ENCODE assay signal across 8 mouse cellular contexts in genomic region chr15:101315832-101316231, GRCm38 (mm10). TPM values are rescaled to one million over a fixed set of nuclear protein-coding genes. Genes with fewer than 3 reads are reported as not detected.
DNase-seq lines count a peak whose midpoint lies in the region; ATAC-seq and TF ChIP-seq lines count a peak whose summit lies in the region.

No protein-coding gene starts in this region.

- peak overlapping the region; percentile 54 to 59 for H3K4me3 ChIP-seq in MEL (ENCODE audit: control insufficient read depth in 1 of 2, insufficient read depth in 1 of 2, low read depth in 2 of 2, low read length in 2 of 2)
- peak overlapping the region; percentile 30 for H3K4me3 ChIP-seq in forebrain, postnatal 0 days (ENCODE audit: low read depth, low read length)
- peak overlapping the region; percentile 60 for H3K4me3 ChIP-seq in layer of hippocampus, adult 2 months
- peak overlapping the region; percentile 55 for H3K4me3 ChIP-seq in lung, adult 2 months (replicated peaks; ENCODE audit: extremely low read depth, low read depth, low read length)
- H3K4me3 ChIP-seq in neural tube, embryonic 15.5 days (replicated peaks) = peak overlapping the region; percentile 23

- TF ChIP-seq EP300 in MEL (IDR thresholded peaks at IDR 0.05; ENCODE audit: low read depth in 1 of 2, low read length in 2 of 2) = peak in 1 of 2 experiments; percentile 76; a peak in 2 of 4 replicates

- peak; percentile 96 for ATAC-seq in forebrain, postnatal 0 days
- peak; percentile 63 for ATAC-seq in neural tube, embryonic 15.5 days (ENCODE audit: low FRiP score)

- peak overlapping the region; percentile 43 for H3K4me2 ChIP-seq in forebrain, postnatal 0 days (ENCODE audit: low read depth)
- peak overlapping the region; percentile 49 for H3K4me2 ChIP-seq in neural tube, embryonic 15.5 days

- peak in 1 of 2 experiments; percentile 38; a peak in 1 of 4 replicates for TF ChIP-seq POLR2A in MEL (IDR thresholded peaks at IDR 0.05; ENCODE audit: control insufficient read depth in 1 of 2, insufficient read depth in 1 of 2, low read depth in 1 of 2, low read length in 2 of 2, poor library complexity in 1 of 2)
- TF ChIP-seq POLR2A in lung, adult 2 months (IDR thresholded peaks at IDR 0.05; ENCODE audit: borderline replicate concordance, extremely low read depth, low read depth, low read length) = peak; percentile 61; the same call in 1 of the 2 replicates

- H3K36me3 ChIP-seq in MEL (ENCODE audit: control insufficient read depth in 1 of 2, insufficient read depth in 2 of 2, low read length in 2 of 2) = peaks cover 0 to 36% of the 10 kb centered on the region in 2 experiments; a peak in 2 of 4 replicates
- H3K36me3 ChIP-seq in forebrain, postnatal 0 days (ENCODE audit: insufficient read depth) = no peaks in the 10 kb centered on the region
- no peaks in the 10 kb centered on the region for H3K36me3 ChIP-seq in neural tube, embryonic 15.5 days

- H3K27me3 ChIP-seq in MEL (ENCODE audit: control insufficient read depth in 1 of 2, insufficient read depth in 2 of 2, low read length in 2 of 2) = no peaks in the 10 kb centered on the region
- no peaks in the 10 kb centered on the region for H3K27me3 ChIP-seq in forebrain, postnatal 0 days (ENCODE audit: insufficient read depth, low read length)
- no peaks in the 10 kb centered on the region for H3K27me3 ChIP-seq in neural tube, embryonic 15.5 days (replicated peaks)

- no peaks in the 10 kb centered on the region for H3K79me2 ChIP-seq in MEL (ENCODE audit: control insufficient read depth, insufficient read depth, low read length, poor library complexity)

- TF ChIP-seq RAD21 in MEL (IDR thresholded peaks at IDR 0.05; ENCODE audit: low read depth, low read length) = peak; percentile 92

- H3K4me1 ChIP-seq in MEL (ENCODE audit: control insufficient read depth in 1 of 2, insufficient read depth in 2 of 2, low read length in 2 of 2) = peaks cover 21 to 51% of the 10 kb centered on the region in 2 experiments
- peaks cover 8% of the 10 kb centered on the region; the same call in 1 of the 2 replicates for H3K4me1 ChIP-seq in forebrain, postnatal 0 days (ENCODE audit: insufficient read depth)
- peaks cover 10% of the 10 kb centered on the region for H3K4me1 ChIP-seq in lung, adult 2 months (ENCODE audit: control insufficient read depth, insufficient read depth, low read length)
- peaks cover 10% of the 10 kb centered on the region for H3K4me1 ChIP-seq in neural tube, embryonic 15.5 days

- no peak overlapping the region for H3K27ac ChIP-seq in MEL (ENCODE audit: control insufficient read depth, low read depth, low read length)
- H3K27ac ChIP-seq in forebrain, postnatal 0 days (ENCODE audit: low read depth, low read length) = no peak overlapping the region; the same call in 1 of the 2 replicates
- H3K27ac ChIP-seq in layer of hippocampus, adult 2 months = peak overlapping the region; percentile 68
- no peak overlapping the region for H3K27ac ChIP-seq in neural tube, embryonic 15.5 days (replicated peaks)

- peak overlapping the region; percentile 46; the same call in 1 of the 2 replicates for H3K9ac ChIP-seq in MEL (ENCODE audit: control insufficient read depth, low read depth, low read length, poor library complexity, severe bottlenecking)
- 0 out of 2 replicates have a peak overlapping the region, but pooled peaks have one; percentile 35 for H3K9ac ChIP-seq in forebrain, postnatal 0 days
- no peak overlapping the region for H3K9ac ChIP-seq in neural tube, embryonic 15.5 days (replicated peaks)

- H3K9me3 ChIP-seq in MEL (replicated peaks; ENCODE audit: insufficient read depth, low read length) = no peaks in the 10 kb centered on the region
- no peaks in the 10 kb centered on the region for H3K9me3 ChIP-seq in forebrain, postnatal 0 days (ENCODE audit: low read length)
- H3K9me3 ChIP-seq in neural tube, embryonic 15.5 days (replicated peaks) = no peaks in the 10 kb centered on the region

- DNase-seq in MEL (ENCODE audit: low read depth, low spot score) = peak; percentile 97
- DNase-seq in cerebellum, adult 18-20 months = peak; percentile 70 to 75
- DNase-seq in forebrain, postnatal 0 days = peak; percentile 95
- peak; percentile 94 for DNase-seq in heart, postnatal 4 days
- DNase-seq in layer of hippocampus, adult 2 months (ENCODE audit: low spot score in 2 of 2) = peak; percentile 94
- DNase-seq in lung, adult 2 months = peak; percentile 87
- DNase-seq in testis, postnatal 10 days (ENCODE audit: low spot score) = peak; percentile 91

- TF ChIP-seq CTCF in MEL (IDR thresholded peaks at IDR 0.05 in 2 of 3, conservative IDR thresholded peaks at IDR 0.05 in 1 of 3; ENCODE audit: control insufficient read depth in 1 of 3, insufficient read depth in 1 of 3, low read depth in 2 of 3, low read length in 3 of 3, poor library complexity in 1 of 3, severe bottlenecking in 1 of 3) = peak; percentile 98 to 99 (median 99)
- TF ChIP-seq CTCF in forebrain, postnatal 0 days (IDR thresholded peaks at IDR 0.05; ENCODE audit: low read depth) = peak; percentile 95
- TF ChIP-seq CTCF in layer of hippocampus, adult 2 months (conservative IDR thresholded peaks at IDR 0.05) = peak; percentile 96
- TF ChIP-seq CTCF in lung, adult 2 months (IDR thresholded peaks at IDR 0.05; ENCODE audit: insufficient read depth, low read length) = peak; percentile 97

- 4% methylated on average over 11 of the region's 11 CpGs for WGBS in forebrain, postnatal 0 days
- WGBS in lung, adult 2 months = 3% methylated on average over 11 of the region's 11 CpGs
- WGBS in neural tube, embryonic 15.5 days = 2% methylated on average over 11 of the region's 11 CpGs

TF ChIP-seq in MEL, 35 proteins besides CTCF, POLR2A, EP300 and RAD21 (continues in another document):
- TF ChIP-seq UBTF (IDR thresholded peaks at IDR 0.05; ENCODE audit: borderline replicate concordance, insufficient read depth, low read depth, low read length) (no peak), GATA1 (IDR thresholded peaks at IDR 0.05; ENCODE audit: low read depth, low read length) (peak; percentile 13; the same call in 1 of the 2 replicates), ZC3H11A (IDR thresholded peaks at IDR 0.05; ENCODE audit: low read depth, low read length) (peak; percentile 67), MYB (IDR thresholded peaks at IDR 0.05; ENCODE audit: low read depth, low read length) (peak; percentile 57; the same call in 1 of the 2 replicates), HCFC1 (IDR thresholded peaks at IDR 0.05; ENCODE audit: low read depth, low read length) (peak; percentile 42; the same call in 1 of the 2 replicates), MAZ (IDR thresholded peaks at IDR 0.05; ENCODE audit: low read depth, low read length) (peak; percentile 86; the same call in 1 of the 2 replicates), MAX (IDR thresholded peaks at IDR 0.05; ENCODE audit: low read length) (no peak; the same call in 1 of the 2 replicates), CHD1 (IDR thresholded peaks at IDR 0.05; ENCODE audit: low read depth, low read length) (no peak), TCF12 (IDR thresholded peaks at IDR 0.05; ENCODE audit: low read depth, low read length) (peak; percentile 22; the same call in 1 of the 2 replicates), GABPA (IDR thresholded peaks at IDR 0.05; ENCODE audit: low read depth, low read length) (0 out of 2 replicates have a peak, but pooled peaks have one; percentile 28), SIN3A (IDR thresholded peaks at IDR 0.05; ENCODE audit: low read length) (peak; percentile 91), TBP (IDR thresholded peaks at IDR 0.05; ENCODE audit: low read depth, low read length) (no peak), SMC3 (IDR thresholded peaks at IDR 0.05; ENCODE audit: low read depth, low read length) (peak; percentile 87), ZNF384 (IDR thresholded peaks at IDR 0.05; ENCODE audit: low read depth, low read length) (no peak), RCOR1 (IDR thresholded peaks at IDR 0.05; ENCODE audit: low read depth, low read length) (peak; percentile 73), ELF1 (IDR thresholded peaks at IDR 0.05; ENCODE audit: low read depth, low read length) (peak; percentile 75; the same call in 1 of the 2 replicates), MYC (IDR thresholded peaks at IDR 0.05; ENCODE audit: low read depth, low read length) (peak; percentile 77), ETS1 (IDR thresholded peaks at IDR 0.05; ENCODE audit: low read depth, low read length) (peak; percentile 67; the same call in 1 of the 2 replicates)

RNA-seq across cellular contexts. Expression of gene 6030408B16Rik, which starts 22.8 kb away (rescaled TPM):
- total RNA-seq in MEL (2012; rRNA removed) = 0.07 and 0.12 TPM in 2 replicates
- under 1 TPM in 1 of 2 experiments, not detected in 1; 0.18 TPM for polyA plus RNA-seq in MEL (2012; ENCODE audit: insufficient read depth in 1 of 2, insufficient read length in 2 of 2, low read depth in 1 of 2, low replicate concordance in 2 of 2, missing spikeins in 1 of 2)
- total RNA-seq in forebrain, postnatal 0 days (2014; rRNA removed) = 0.54 and 1.00 TPM in 2 replicates
- 0.30 and 0.77 TPM in 2 replicates for polyA plus RNA-seq in forebrain, postnatal 0 days (2015; fragmentation: Nextera tagmentation; extraction: Ambion mirVana)
- total RNA-seq in heart, postnatal 4 days (2021) = 1 to 10 TPM; 4.3 to 4.6 TPM
- under 1 TPM in 1 of 2 experiments, not detected in 1; 0.54 TPM for total RNA-seq in layer of hippocampus, adult 2 months (2021)
- 35.1 and 39.4 TPM in 2 replicates for polyA plus RNA-seq in lung, adult 2 months (2012; rRNA removed)
- polyA plus RNA-seq in neural tube, embryonic 15.5 days (2015; fragmentation: Nextera tagmentation; extraction: Ambion mirVana) = 0.44 and 0.63 TPM in 2 replicates

RNA-seq across cellular contexts. Expression of gene Atg101, which starts 31.8 kb away (rescaled TPM):
- 75.5 and 90.3 TPM in 2 replicates for total RNA-seq in MEL (2012; rRNA removed)
- 10 to 100 TPM in 1 of 2 experiments, not detected in 1; 75.2 TPM for polyA plus RNA-seq in MEL (2012; ENCODE audit: insufficient read depth in 1 of 2, insufficient read length in 2 of 2, low read depth in 1 of 2, low replicate concordance in 2 of 2, missing spikeins in 1 of 2)
- 56.3 and 60.0 TPM in 2 replicates for total RNA-seq in forebrain, postnatal 0 days (2014; rRNA removed)
- 81.3 and 94.4 TPM in 2 replicates for polyA plus RNA-seq in forebrain, postnatal 0 days (2015; fragmentation: Nextera tagmentation; extraction: Ambion mirVana)
- 10 to 100 TPM; 21.7 to 23.3 TPM for total RNA-seq in heart, postnatal 4 days (2021)
- 10 to 100 TPM; 50.6 to 53.3 TPM for total RNA-seq in layer of hippocampus, adult 2 months (2021)
- 36.1 and 38.6 TPM in 2 replicates for polyA plus RNA-seq in lung, adult 2 months (2012; rRNA removed)
- 77.2 TPM in 2 replicates for polyA plus RNA-seq in neural tube, embryonic 15.5 days (2015; fragmentation: Nextera tagmentation; extraction: Ambion mirVana)

RNA-seq across cellular contexts. Expression of gene Krt80, which starts 54.1 kb away (rescaled TPM):
- not detected in 2 replicates for total RNA-seq in MEL (2012; rRNA removed)
- polyA plus RNA-seq in MEL (2012; ENCODE audit: insufficient read depth in 1 of 2, insufficient read length in 2 of 2, low read depth in 1 of 2, low replicate concordance in 2 of 2, missing spikeins in 1 of 2) = not detected
- total RNA-seq in forebrain, postnatal 0 days (2014; rRNA removed) = 0.29 TPM in 1 of 2 replicates, not detected in the other
- polyA plus RNA-seq in forebrain, postnatal 0 days (2015; fragmentation: Nextera tagmentation; extraction: Ambion mirVana) = 0.16 and 0.23 TPM in 2 replicates
- total RNA-seq in heart, postnatal 4 days (2021) = 10 to 100 TPM; 10.1 to 11.2 TPM
- under 1 TPM; 0.12 to 0.18 TPM for total RNA-seq in layer of hippocampus, adult 2 months (2021)
- polyA plus RNA-seq in lung, adult 2 months (2012; rRNA removed) = 130 and 155 TPM in 2 replicates
- polyA plus RNA-seq in neural tube, embryonic 15.5 days (2015; fragmentation: Nextera tagmentation; extraction: Ambion mirVana) = 0.12 and 0.41 TPM in 2 replicates
